Mouse (Mus musculus) small intestine, adult 2 months (tissue): Measurements from ENCODE around the gene Vcl.

Source experiments
- CTCF ChIP-seq: fragments of 200-500 bp; IDR thresholded peaks from 2 replicates; pipeline ENCODE4 v1.5.1; 2012; ENCODE audit warnings: low read depth, mild to moderate bottlenecking, control low read depth, inconsistent platforms, low read length, moderate library complexity, mixed read lengths; ENCODE audit not compliant: insufficient replicate concordance, insufficient read length; ENCODE audit errors: extremely low read depth
- POLR2A ChIP-seq: fragments of 200-500 bp; IDR thresholded peaks from 2 replicates; pipeline ENCODE4 v1.6.1; 2012; ENCODE audit warnings: low read depth, mild to moderate bottlenecking, control low read depth, inconsistent platforms, low read length, moderate library complexity

- TF ChIP-seq CTCF = no peak
- no peak for TF ChIP-seq POLR2A
Measured at GRCm38 (mm10) chr14:21053586-21053985, 124.4 kb downstream of the Vcl start.
